Mouse (Mus musculus): ENCODE measurements around the gene Ppil2. TPM values are rescaled to one million over a fixed set of nuclear protein-coding genes. Genes with fewer than 3 reads are reported as not detected.

Gene Ppil2
- polyA plus RNA-seq, 1 experiment, result 110 TPM

DNA sequence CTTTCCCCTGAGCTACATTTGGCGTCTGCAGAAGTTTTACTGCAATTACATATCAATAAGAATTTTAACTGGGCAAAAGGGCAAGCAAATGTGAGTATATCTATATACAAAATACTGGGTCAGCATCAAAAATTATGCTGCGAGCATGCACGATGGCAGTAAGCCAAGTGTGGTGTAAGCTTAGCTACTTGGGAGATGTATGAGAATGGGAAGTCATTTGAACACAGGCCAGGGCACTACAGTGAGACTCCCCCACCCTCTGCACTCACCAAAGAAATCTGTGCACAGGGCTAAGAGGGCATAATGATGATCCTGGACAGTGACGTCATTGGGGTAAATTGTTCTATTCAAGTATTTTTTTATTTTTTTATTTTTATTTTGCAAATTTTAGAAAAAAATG, 6.5 kb downstream of the Ppil2 start:
- no peak for DNase-seq (ENCODE audit: extremely low spot score in 1 of 2, low spot score in 1 of 2)

DNA sequence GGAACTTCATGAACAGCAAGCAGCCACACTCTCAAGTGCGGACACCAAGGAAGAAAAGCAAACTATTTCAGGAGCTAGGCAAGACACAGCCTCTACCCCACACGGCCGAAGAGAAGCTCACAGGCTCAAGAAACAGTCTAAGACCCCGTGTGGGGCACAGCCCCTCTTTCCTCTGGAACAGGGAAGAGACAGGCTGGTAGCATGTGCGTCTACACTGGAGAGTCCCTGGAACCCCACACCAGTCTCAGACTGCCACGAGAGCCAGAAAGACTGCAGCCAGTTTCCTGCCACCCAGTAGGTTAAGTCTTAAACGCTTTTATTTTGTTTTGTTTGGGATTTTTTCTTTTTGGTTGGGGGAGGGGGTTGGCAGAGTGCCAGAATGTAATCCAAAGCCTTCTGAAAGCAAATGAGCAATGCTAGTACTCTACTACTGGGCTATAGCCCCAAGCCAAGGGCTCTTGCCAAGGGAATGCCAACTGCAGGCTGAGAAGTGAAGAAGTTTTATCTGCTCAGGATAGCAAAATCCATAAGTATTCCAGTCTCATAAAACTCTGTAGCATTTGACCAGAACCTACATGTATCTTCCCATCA, 8.3 kb downstream of the Ppil2 start:
- no peak for DNase-seq (ENCODE audit: extremely low spot score in 1 of 2, low spot score in 1 of 2)

DNA sequence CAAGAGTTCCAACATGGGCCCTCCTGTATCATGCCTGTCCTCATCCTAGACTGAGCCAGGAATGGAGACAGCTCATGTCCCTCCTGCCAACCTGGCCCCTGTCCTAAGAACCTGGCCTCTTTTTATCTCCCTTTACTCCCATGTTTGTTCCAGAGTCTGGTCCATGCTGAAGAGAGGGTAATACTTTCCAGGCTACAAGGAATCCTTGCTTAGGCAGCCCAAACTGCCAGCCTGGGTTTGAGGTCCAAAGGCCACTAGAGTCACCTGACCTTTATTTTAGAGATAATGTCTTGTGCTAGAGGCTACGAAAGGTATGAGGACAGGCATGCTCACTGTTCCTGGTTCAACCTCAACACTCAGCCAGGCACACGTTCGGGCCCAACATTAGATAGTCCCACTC, 14.1 kb downstream of the Ppil2 start:
- DNase-seq (ENCODE audit: extremely low spot score in 1 of 2, low spot score in 1 of 2), result no peak

DNA sequence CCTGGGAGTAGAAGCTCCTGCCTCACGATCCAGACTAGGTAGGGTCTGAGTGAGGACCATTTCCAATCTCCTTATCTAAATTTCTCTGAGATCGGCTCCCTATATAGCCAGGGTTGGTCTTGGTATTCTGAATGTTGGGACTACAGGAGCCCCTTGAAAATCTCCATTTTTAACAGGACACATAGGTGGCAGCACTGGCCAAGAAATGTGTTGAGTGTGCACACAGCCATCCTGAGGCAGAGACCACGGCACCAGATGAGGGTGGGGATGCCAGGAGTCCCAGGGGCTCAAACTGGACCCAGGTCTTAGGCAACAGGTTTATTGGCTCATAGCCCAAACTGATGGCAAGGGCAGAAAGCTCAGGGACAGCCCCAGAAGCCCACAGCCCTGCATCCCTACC, 22.7 kb downstream of the Ppil2 start:
- DNase-seq (ENCODE audit: extremely low spot score in 1 of 2, low spot score in 1 of 2), result no peak

DNA sequence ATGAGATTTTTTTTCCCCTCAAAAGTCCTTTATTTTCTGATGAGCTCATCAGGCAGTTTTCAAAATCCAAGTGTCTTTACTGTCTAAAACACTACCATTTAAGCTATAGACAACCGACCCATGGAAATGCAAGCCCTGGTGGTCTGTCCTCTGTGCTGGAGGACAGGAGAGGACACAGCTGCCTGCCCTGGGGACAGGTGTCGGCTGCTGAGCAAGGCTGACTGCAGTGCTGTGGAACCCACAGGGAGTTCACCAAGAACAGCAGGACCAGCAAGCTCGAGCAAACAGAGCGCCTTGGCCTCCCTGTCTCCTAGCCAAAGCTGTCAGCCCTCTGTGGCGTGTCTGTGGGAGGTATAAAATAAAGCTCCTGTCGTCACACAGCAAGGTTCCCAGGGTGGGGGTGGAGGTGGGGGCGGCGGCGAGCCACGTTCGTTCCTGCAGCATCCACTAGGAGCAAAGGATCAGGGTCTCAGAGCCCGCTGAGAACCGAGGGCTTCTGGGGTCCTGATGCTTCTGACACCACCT, 24.3 kb downstream of the Ppil2 start:
- peak in 1 of 2 experiments; percentile 63 for DNase-seq (ENCODE audit: extremely low spot score in 1 of 2, low spot score in 1 of 2)

DNA sequence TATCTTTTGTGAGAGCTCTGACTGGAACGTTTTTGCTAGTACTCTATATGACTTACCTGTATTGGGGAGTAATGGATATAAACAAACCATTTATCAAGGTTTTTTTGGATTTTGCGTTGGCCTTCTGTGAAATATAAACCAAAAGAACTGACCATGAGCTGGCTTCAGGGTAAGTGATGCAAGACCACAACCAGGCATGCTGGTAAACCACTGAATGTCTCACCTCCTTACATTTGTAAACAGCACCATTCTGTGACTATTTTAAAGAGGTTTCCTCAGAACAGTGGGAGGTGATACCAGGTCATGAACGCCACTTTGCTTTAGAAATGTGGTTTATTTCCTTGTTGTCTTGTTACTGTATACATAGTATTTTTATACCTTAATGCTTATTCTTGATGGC, 24.8 kb downstream of the Ppil2 start:
- no peak for DNase-seq (ENCODE audit: extremely low spot score in 1 of 2, low spot score in 1 of 2)

DNA sequence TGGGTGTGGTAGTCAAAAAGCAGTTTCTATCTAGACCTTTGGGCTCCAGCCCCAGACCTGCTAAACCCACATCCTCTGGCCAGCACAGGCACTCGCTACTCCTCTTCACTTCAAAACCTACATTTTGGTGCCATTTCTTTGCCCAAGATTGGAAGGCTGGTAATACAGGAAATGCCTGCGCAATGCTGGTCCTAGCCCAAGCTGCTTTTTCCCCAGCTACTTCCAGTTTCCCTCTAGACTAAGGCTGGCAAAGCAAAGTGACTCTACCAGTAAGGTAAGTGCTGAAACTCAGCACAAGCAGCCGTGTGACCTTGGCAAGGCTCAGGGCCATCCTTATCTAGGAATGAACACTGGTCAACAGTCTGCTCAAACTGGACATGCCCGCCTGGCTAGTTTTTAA, 25.4 kb downstream of the Ppil2 start:
- no peak for DNase-seq (ENCODE audit: extremely low spot score in 1 of 2, low spot score in 1 of 2)

DNA sequence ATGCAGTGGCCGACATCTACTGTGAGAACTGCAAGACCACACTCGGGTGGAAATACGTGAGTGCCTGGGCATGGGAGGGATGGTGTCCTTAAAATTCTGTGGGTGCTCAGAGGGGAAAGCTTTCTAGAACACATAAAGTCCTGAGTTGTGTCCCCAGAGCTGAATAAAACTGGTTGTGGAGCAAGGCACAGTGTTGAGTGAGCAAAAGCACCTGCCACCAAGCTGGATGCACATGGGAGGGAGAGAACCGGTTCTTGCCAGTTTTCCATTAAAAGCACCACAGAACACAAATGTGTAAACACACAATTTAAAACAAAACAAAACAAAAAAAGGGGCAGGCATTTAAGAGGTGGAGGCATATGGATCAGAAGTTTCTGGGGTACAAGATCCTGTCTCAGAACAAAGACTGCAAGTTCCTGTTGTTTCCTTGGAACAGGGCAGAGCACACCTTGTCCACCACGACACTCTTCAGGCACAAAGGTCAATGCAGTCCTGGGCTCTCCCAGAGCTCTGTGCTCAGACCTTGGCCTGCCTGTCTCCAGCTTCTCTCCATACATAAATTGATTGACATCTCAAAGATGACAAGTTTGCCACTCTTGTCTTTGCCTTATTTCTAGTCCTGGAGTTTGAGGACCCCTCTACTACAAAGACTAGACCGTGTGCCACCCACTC, 28.8 kb downstream of the Ppil2 start:
- no peak for DNase-seq (ENCODE audit: extremely low spot score in 1 of 2, low spot score in 1 of 2)

DNA sequence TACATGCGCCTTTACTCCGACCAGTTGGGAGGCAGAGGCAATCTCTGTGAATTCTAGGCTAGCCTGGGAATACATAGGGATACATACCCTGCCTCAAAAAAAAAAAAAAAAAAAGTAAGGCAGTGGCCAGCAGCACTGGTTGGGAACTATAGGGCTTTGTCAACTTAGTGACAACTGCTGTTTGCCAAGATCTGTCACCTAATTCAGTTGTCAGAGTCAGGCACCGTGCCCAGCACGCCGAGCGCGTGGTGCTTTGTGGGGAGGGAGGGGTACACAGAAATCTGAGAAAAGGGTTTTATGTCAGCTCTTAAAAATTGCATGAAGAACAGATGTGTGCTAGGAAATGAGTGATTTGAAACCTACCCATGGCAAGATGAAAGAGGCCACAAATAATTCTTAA, 33.0 kb downstream of the Ppil2 start:
- DNase-seq (ENCODE audit: extremely low spot score in 1 of 2, low spot score in 1 of 2), result peak in 1 of 2 experiments; percentile 57

DNA sequence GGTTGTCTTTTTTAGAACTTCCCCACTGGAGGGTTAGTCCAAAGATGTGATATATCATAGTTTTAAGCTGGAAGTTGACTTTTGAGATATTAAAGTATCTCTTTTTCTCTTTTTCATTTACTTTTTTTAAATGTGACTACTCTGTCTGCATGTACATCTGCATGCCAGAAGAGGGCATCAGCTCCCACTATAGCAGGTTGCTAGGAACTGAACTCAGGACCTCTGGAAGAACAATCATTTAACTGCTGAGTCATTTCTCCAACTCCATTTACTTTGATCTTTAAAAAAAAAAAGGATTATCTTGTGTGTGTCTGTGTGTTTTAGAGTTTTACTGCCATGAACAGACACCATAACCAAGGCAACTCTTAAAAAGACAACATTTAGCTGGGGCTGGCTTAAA, 34.2 kb downstream of the Ppil2 start:
- no peak for DNase-seq (ENCODE audit: extremely low spot score in 1 of 2, low spot score in 1 of 2)

DNA sequence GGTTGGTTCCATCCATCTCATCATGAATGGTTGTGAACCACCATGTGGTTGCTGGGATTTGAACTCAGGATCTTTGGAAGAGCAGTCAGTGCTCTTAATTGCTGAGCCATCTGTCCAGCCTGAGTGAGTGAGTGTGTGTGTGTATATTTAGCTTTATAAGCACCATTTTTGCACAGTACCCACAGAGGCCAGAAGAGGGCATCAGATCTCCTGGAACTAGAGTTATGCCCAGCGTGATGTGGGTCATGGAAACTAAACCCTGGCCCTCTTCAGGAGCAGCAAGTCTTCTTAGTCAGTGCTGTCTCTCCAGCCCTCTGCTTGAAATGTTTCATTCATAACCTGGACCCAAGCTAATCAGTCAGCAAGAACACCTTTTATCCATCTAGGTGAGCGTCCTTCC, 34.8 kb downstream of the Ppil2 start:
- DNase-seq (ENCODE audit: extremely low spot score in 1 of 2, low spot score in 1 of 2), result no peak

DNA sequence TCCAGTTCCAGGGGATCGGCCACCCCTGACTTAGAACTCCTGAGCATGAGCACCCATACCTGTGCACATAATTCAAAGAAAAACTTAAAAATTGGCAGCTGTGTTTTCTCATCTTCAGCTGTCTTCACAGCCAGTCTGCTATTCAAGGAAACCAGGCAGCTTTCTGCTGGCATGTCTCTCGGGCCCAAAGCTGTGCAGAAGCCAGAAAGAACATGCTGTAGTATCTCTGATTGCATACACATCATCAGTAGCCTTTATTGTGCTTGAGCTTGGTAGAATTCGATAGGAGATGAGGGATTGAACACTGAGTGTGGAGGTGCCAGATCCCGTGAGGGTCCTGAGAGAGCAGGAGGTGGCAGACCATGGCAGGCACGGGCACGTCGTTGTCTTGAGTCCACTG, 38.1 kb downstream of the Ppil2 start:
- DNase-seq (ENCODE audit: extremely low spot score in 1 of 2, low spot score in 1 of 2), result no peak

DNA sequence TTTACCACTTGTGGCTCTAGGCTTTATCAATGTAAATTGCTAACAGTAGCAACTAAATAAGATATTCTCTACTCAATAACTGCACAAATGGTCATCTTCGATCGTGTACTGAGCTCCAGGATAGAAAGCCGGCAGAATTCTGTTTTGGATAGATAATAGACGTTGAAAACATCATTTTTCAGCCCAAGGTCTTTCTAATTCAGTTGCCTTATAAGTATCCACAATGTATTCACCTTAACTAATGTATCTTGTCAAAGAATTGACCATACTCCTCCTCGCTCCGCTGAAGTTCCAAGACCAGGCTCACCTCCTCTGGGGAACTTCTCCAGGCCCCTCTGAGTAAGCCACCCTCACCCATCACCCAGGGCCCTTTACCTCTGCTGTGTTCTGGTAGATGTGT, 40.3 kb downstream of the Ppil2 start:
- no peak for DNase-seq (ENCODE audit: extremely low spot score in 1 of 2, low spot score in 1 of 2)

DNA sequence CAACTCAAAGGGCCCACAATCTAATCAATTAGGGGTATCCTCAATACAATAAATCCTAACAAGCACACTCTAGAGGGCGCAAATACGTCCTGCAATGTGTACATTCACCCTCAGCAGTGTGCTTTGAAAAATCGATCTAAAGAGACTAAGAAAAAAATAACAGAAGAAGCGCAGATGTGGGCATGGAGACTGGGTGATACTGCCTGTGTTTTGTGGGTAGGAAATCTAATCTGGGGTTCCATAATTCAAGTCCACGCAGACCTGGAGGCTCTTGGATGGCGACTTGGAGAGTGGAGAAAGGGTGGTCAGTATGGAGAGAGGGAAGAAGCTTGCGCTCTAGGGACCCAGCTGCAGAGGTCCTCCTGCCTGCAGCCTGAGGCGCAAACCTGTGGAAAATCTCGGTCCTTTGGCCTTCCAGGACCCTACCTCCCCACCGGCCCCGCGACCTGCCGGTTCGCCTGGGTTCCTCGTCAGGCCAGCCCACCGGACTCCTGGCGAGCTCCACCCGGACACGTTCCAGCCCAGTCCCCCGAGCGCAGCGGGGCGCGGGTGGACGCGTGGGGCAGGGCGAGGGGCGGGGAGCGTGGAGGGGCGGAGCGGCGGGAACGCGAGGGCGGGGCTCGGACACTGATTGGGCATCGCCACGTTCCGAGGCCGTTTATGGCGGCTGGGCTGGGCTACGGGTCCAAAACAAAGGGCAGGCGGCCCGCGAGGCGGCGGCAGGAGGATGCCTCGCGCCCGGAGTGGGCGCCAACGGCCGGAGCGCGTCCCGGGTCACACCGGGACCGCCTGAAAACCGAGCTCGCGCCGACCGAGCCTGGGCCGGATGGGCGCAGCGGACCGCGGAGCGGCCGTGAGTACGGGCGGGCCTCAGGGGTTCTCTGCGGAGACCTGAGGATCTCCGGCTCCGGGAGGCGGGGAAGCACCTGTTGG, 41.3 kb downstream of the Ppil2 start, which contains the start of gene Ypel1:
Ypel1 (plus strand) TSS at position 186 of the 933 bp plus-strand sequence.
- DNase-seq (ENCODE audit: extremely low spot score in 1 of 2, low spot score in 1 of 2), result peak; percentile 57 to 88

DNA sequence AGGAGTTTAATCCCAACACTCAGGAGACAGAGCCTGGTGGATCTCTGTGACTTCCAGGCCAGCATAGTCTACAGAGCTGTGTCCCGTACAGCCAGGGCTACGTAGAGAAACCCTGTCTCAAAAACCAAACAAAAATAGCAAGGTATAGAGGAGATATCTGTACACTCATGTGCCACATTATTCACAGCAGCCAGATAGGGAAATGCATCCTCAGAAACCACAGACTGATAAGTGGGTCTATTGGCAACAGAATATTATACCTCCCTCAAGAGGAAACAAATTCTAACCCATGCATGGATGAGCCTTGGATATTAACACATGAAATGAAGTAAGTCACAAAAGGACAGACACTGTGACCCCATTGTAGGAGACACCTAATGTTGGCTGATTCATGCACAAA, 43.5 kb downstream of the Ppil2 start:
- DNase-seq (ENCODE audit: extremely low spot score in 1 of 2, low spot score in 1 of 2), result no peak

DNA sequence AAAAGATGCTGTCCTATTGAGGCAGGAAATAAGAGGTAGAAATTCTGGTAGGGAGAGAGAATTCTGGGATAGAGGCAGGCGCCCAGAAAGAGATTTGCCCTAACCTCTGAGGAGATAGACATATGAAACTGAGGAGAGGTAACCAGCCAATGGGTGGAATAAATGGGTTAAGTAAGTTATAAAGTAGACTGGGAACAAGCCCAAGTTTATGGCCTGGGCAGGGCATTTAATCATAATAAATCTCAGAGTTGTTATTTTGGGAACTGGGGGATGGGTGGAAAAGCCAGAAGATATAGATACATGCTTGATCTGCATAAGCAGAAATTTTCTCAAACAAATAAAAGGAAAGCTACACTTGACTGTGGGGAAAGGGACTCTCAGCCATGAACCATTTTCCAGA, 48.7 kb downstream of the Ppil2 start:
- no peak for DNase-seq (ENCODE audit: extremely low spot score in 1 of 2, low spot score in 1 of 2)

DNA sequence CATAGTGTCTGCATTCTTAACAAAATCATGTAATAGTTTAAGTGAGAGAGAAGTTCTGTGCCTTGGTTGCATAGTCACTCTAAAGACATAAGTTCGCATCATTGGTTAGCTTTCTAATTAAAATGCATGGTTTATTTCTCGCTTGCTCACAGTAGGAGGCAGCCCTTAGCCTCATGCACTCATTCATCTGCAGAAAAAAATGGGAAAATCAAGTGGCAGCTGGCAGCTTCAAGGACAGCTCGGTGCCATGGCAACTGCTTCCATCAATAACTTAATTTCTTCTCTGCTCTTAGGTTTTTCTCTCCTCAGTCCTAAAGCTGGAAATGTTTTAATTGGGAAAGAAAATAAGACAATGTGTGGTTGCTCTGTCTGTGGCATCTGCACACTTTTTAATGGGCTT, 55.5 kb downstream of the Ppil2 start:
- DNase-seq (ENCODE audit: extremely low spot score in 1 of 2, low spot score in 1 of 2), result peak; percentile 46 to 74

DNA sequence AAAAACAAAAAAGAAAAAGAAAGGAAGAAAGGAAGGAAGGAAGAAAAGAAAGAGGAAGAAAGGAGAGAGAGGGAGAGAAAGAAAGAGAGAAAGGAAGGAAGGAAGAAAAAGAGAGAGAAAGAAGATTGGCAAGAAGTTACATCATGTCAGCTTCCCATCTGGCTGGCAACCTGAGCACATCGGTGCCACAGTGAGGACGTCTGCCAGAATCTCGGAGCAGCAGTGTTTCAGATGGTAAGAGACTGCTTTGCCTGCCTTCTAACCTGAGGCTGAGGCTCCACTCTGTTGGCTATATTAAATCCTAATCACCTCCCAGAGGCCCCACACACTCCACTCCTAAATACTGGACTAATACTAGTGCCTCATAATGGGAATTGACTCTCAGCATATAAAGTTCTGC, 57.2 kb downstream of the Ppil2 start:
- no peak for DNase-seq (ENCODE audit: extremely low spot score in 1 of 2, low spot score in 1 of 2)

DNA sequence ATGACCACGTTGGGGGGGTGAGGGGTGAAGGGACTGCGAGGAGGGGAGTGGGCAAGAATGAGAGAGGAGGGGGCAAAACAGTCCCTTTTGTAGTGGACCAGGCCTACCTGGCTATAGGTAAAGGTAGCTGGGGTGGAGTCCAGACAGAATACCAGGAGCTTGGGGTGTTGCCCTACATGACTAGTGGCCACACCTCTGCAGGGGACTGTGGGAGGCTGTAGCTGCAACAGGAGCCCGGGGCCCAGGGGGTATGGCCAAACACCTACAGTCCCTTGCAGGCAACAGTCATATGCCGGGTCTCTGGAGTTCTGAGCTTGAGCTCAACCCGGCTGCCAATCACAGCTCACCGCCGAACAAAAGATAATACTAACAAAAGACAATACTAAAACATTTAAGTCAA, 59.0 kb downstream of the Ppil2 start:
- no peak for DNase-seq (ENCODE audit: extremely low spot score in 1 of 2, low spot score in 1 of 2)

DNA sequence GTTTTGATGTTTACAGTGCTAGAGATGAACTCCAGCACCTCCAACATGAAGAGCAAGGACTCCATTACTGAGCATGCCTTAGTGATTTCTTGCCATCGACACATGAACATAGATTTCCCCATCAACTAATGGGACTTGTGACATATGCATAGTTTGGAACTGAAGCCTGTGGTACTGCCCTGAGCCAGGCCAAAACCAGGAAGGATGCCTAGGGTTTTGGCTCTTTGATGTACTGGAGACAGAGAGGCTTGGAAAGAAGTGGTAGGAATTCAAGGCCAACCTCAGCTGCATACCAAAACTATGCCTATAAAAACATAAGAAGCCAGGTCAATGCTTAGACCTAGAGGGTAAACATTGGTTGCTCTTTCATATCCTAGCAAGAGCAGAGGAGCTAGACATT, 61.2 kb downstream of the Ppil2 start:
- no peak for DNase-seq (ENCODE audit: extremely low spot score in 1 of 2, low spot score in 1 of 2)

DNA sequence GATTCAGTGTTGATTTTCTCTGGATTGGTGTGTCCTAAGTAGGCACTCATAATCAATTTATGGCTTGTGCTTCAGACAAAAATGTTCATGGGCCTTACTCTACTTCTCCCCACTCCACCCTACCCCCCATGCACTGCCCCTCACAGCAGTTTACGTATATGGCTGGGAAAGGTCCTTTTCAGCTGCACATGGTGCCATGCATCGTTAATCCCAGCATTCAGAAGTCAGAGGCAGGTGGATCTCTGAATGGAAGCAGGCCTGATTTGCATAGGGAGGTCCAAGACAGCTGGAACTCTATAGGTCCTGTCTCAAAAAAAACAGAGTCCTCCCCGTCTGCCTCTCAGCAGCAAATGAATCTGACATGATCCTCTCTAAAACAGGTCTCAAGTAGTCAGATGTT, 65.8 kb downstream of the Ppil2 start:
- DNase-seq (ENCODE audit: extremely low spot score in 1 of 2, low spot score in 1 of 2), result no peak

All from frontal cortex, adult 2 months (tissue).